Mouse (Mus musculus) forebrain, embryonic 10.5 days (tissue): Measurements from ENCODE around the gene Ndufb8. TPM values are rescaled to one million over a fixed set of nuclear protein-coding genes. Genes with fewer than 3 reads are reported as not detected.

ENCODE experiments used
- DNase-seq: peaks from one replicate; pipeline ENCODE4 v3.0.0-alpha.2; 2017; ENCODE audit warnings: low spot score; ENCODE audit errors: extremely low spot score
- H3K27ac ChIP-seq: fragments of 300-500 bp; sonication (generic); 2 replicates; pipeline ENCODE4 v1.5.1; 2016; ENCODE audit warnings: mild to moderate bottlenecking
- H3K27me3 ChIP-seq: fragments of 300-500 bp; sonication (generic); 2 replicates; pipeline ENCODE4 v1.6.1; 2016; ENCODE audit warnings: mild to moderate bottlenecking; ENCODE audit not compliant: poor library complexity, severe bottlenecking
- H3K36me3 ChIP-seq: fragments of 300-500 bp; sonication (generic); replicated peaks from 2 replicates; pipeline ENCODE4 v1.6.1; 2016; ENCODE audit warnings: mild to moderate bottlenecking, moderate library complexity
- H3K4me1 ChIP-seq: fragments of 300-500 bp; sonication (generic); 2 replicates; pipeline ENCODE4 v1.6.1; 2016
- H3K4me3 ChIP-seq: fragments of 300-500 bp; sonication (generic); 2 replicates; pipeline ENCODE4 v1.5.1; 2016; ENCODE audit warnings: mild to moderate bottlenecking, moderate library complexity
- H3K9me3 ChIP-seq: fragments of 300-500 bp; sonication (generic); 2 replicates; pipeline ENCODE4 v1.6.1; 2016; ENCODE audit warnings: mild to moderate bottlenecking, moderate library complexity
- WGBS: fragments of 180-500 bp; shearing (Covaris S2); methylation state at CpG from one replicate; pipeline ENCODE4 v1.1.7; 2016; 5-methylcytosine and 5-hydroxymethylcytosine counted together
- polyA plus RNA-seq: library from polyadenylated mRNA; unstranded; fragments of >200 nt; fragmentation: Nextera tagmentation; extraction: Ambion mirVana; gene quantifications from 2 replicates; pipeline ENCODE4 v1.2.1, GENCODE M21; 2016

Ndufb8 gene
- polyA plus RNA-seq, 1 experiment from 2014 or later, result 612 TPM

DNA sequence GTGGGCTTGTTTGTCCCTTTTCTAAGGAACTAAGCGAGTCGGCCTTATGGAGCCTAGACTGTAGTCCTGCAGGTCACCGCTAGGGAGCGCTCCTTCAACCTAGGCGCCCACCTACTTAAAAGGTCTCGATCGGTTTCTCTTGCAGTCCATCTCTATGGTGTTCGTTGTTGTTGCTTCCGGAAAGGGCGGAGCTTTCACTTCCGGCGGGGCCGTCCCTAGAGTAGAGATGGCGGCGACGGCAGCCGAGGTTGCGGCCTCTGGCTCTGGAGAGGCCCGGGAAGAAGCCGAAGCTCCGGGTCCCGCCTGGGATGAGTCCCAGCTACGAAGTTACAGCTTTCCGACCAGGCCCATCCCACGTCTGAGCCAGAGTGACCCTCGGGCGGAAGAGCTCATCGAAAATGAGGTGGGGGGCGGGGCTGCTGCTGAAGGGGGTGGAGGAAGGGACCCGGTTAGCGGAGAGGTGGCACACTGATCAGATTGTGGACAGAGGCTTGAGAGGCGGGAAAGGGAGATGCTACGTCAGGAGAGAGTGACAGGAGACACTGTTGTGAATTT lies 7.5 kb upstream of the Ndufb8 start, which contains the start of gene Hif1an:
Hif1an (plus strand) TSS at position 199 of the 555 bp plus-strand sequence.
- peak; percentile 96 for DNase-seq
- peaks cover 39% of the 10 kb centered on the region for H3K36me3 ChIP-seq
- H3K27ac ChIP-seq, result peak within 1 kb of the TSS; percentile 92
- under 1% methylated on average over 33 of the region's 33 CpGs for WGBS
- no peaks in the 10 kb centered on the region for H3K9me3 ChIP-seq
- peaks cover 16% of the 10 kb centered on the region for H3K27me3 ChIP-seq
- H3K4me3 ChIP-seq, result peak within 1 kb of the TSS; percentile 77
- peaks cover 16% of the 10 kb centered on the region for H3K4me1 ChIP-seq

DNA sequence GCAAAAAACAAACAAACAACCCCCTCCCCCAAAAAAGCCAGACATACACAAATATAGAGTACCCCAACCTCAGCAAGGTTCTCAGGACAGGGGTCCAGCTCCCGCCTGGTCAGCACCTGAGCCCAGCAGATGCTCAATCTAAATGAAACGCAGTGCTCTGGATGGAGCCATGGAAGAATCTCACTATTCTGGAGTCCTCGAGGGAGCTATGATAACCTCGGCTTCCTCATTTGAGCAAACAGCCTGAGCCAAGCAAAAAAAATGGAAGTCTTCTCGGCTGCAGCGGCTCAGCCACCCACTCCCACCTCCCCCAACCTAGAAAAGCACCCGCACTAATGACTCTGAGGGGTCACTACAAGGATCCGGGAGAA lies 765 bp downstream of the Ndufb8 start:
- peaks cover 16% of the 10 kb centered on the region for H3K4me1 ChIP-seq

DNA sequence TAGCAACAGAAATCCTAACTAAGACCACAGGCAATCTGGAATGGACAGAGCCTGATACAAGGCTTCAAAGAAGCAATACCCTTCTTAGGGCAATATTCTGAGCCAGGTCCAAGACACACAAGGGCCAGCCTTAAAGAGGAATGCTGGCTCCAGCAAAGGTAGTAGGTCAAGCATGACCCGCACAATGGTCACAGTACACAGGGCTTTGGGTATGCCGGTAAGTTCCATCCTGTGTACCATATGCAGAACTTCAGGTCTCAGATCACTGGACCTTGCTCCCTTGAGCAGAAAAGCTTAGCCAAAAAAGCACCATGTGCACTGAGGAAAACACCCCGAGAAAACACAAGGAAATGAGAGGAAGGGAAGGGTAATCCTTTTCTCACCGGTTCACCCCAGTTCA lies 2.0 kb downstream of the Ndufb8 start:
- H3K4me3 ChIP-seq, result 0 out of 2 replicates have a peak overlapping the region, but pooled peaks have one; percentile 94
- H3K9me3 ChIP-seq, result no peaks in the 10 kb centered on the region
- no peak for DNase-seq
- peaks cover 54% of the 10 kb centered on the region for H3K36me3 ChIP-seq
- H3K27me3 ChIP-seq, result peaks cover 3% of the 10 kb centered on the region
- 98% methylated on average over 4 of the region's 4 CpGs for WGBS
- H3K27ac ChIP-seq, result no peak overlapping the region
- H3K4me1 ChIP-seq, result peaks cover 16% of the 10 kb centered on the region

More for the DNA sequence above, 765 bp downstream of the Ndufb8 start:
- no peak for DNase-seq
- Histone ChIP-seq H3K4me3 (peak overlapping the region; percentile 94), H3K27me3 (peaks cover 11% of the 10 kb centered on the region), H3K27ac (peak overlapping the region; percentile 95), H3K9me3 (no peaks in the 10 kb centered on the region), H3K36me3 (peaks cover 42% of the 10 kb centered on the region)
- WGBS, result 9% methylated on average over 8 of the region's 8 CpGs

DNA sequence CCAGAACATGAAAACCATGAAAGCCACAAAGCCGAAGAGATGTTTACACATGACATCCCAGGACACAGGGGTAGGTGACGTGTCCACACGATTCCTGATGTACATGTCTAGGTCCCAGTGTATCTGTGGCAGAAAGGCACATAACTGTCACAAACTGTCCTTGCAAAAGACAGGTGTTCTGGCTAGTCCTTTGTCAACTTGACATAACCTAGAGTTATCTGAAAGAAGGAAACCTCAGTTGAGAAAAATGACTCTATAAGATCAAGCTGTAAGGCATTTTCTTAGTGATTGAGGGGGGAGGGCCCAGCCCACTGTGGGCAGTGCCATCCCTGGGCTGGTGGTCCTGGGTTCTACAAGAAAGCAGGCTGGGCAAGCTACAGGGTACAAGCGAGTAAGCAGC lies 2.5 kb downstream of the Ndufb8 start, which contains the start of gene Gm20538:
Gm20538 (minus strand) TSS at position 101 of the 400 bp plus-strand sequence.
- Histone ChIP-seq H3K36me3 (peaks cover 59% of the 10 kb centered on the region), H3K4me1 (peaks cover 16% of the 10 kb centered on the region), H3K9me3 (no peaks in the 10 kb centered on the region), H3K4me3 (0 out of 2 replicates have a peak within 1 kb of the TSS, but pooled peaks have one; percentile 94), H3K27ac (no peak within 1 kb of the TSS), H3K27me3 (no peaks in the 10 kb centered on the region; the same call in 1 of the 2 replicates)
- 96% methylated on average over 4 of the region's 4 CpGs for WGBS
- DNase-seq, result no peak

DNA sequence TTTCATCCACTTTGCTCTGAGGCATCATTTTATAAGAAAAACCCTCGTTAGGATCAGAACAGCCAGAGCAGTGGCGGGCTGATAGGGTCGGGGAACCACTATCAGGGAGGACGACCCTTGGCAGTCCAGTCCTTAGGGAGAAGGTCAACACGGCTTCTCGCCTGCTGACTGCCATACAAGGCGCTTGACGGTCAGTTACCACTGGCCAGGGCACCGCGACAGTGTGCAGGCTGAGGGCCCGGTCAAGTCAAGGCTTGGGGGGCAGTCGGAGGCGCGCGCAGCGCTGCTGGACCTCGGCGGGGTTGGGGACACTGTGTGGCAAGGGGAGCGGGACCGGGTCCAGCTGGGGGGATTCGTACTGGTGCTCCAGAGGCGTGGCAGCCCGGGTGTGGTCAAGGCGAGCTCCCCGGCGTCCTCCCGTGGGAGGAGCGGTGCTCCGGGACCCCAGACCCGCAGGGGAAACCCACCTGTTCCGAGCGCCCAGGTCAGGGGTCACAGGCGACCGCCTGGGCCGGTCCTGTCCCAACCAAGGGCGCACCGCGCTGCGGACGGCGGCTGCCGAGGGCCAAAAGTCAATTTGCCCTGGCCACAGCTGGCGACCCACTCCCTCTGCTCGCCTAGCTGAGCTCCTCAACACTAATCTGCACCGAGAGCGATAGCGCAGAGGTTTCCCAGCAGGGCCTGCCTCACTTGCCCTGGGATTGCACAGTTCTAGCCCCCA lies 9.8 kb downstream of the Ndufb8 start, which contains the start of gene Sec31b:
Sec31b (minus strand) TSS at position 544 of the 721 bp plus-strand sequence.
- peaks cover 39% of the 10 kb centered on the region for H3K27me3 ChIP-seq
- peaks cover 11% of the 10 kb centered on the region for H3K9me3 ChIP-seq
- peaks cover 15% of the 10 kb centered on the region for H3K4me1 ChIP-seq
- H3K36me3 ChIP-seq, result peaks cover 29% of the 10 kb centered on the region
- peak within 1 kb of the TSS; percentile 77 for H3K27ac ChIP-seq
- 1% methylated on average over 47 of the region's 47 CpGs for WGBS
- peak; percentile 62 for DNase-seq
- peak within 1 kb of the TSS; percentile 71 for H3K4me3 ChIP-seq

DNA sequence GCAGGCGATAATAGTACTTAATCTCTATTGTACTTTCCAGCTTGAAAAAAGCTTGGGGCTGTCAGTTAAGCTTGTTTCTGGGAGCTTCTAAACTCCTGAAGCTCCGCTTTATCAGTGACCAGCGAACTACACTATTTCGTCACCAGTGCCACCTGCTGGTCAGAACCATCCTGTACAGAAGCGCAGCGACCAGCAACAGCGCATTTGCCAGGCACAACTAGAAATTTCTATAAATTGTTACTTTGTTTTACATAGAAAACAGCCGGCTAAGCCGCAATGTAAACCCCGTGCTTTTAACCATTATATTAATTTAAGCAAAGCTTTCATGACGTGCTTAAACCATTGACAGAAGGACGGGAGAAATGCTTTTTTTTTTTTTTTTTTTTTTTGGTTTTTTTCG lies 10.5 kb downstream of the Ndufb8 start:
- peaks cover 39% of the 10 kb centered on the region for H3K27me3 ChIP-seq
- 4% methylated on average over 13 of the region's 13 CpGs for WGBS
- H3K36me3 ChIP-seq, result peaks cover 24% of the 10 kb centered on the region
- peak; percentile 66 for DNase-seq
- H3K4me1 ChIP-seq, result peaks cover 15% of the 10 kb centered on the region
- no peak overlapping the region; the same call in 1 of the 2 replicates for H3K27ac ChIP-seq
- peaks cover 16% of the 10 kb centered on the region for H3K9me3 ChIP-seq
- peak overlapping the region; percentile 71 for H3K4me3 ChIP-seq

DNA sequence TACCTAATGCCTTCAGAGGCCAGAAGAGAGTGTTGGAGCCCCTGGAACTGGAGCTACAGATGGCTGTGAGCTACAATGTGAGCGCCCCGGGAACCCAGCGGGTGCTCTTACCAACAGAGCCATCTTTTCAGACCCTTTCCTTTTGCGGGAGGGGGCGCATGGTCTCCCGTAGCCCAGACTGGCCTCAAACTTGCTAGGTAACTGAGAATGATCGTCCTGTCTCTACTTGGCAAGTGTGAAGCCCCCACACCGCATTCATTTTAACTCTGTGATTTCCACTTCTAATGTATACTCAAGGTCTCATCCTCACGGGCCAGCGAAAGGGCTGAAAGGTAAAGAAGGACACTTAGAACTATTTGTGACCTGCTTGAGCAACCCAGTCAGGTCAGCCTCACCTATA lies 10.9 kb downstream of the Ndufb8 start:
- Histone ChIP-seq H3K4me3 (no peak overlapping the region), H3K36me3 (peaks cover 20% of the 10 kb centered on the region), H3K27ac (no peak overlapping the region; the same call in 1 of the 2 replicates), H3K27me3 (peaks cover 39% of the 10 kb centered on the region), H3K4me1 (peaks cover 15% of the 10 kb centered on the region), H3K9me3 (peaks cover 16% of the 10 kb centered on the region)
- WGBS, result 59% methylated on average over 10 of the region's 10 CpGs
- DNase-seq, result no peak

DNA sequence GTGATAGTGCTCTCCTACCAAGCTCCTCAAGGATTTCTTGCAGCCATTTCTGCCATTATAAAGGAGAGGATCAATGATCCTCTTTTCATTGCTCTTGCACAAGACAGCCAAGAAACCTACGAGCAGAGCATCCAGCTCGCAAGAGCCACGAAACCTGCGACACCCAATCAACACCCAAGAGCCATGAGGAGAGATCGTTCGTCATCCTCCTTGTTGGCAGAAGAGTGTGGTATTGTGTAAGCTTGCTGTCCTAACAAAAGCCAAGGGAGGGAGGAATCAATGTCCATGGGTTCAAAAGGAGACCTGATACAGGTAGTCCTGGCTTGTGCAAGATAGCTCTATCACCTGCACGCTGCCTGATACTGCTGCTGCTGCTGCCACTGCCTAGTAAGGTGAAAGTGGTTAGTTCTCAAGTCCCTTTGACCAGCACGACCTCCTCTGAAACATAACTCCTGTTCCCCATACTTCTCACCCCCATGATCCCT lies 12.5 kb downstream of the Ndufb8 start:
- Histone ChIP-seq H3K4me3 (no peak overlapping the region), H3K36me3 (peaks cover 4% of the 10 kb centered on the region), H3K27me3 (peaks cover 39% of the 10 kb centered on the region), H3K27ac (no peak overlapping the region), H3K9me3 (peaks cover 16% of the 10 kb centered on the region), H3K4me1 (peaks cover 15% of the 10 kb centered on the region)
- 92% methylated on average over 8 of the region's 8 CpGs for WGBS
- DNase-seq, result no peak

DNA sequence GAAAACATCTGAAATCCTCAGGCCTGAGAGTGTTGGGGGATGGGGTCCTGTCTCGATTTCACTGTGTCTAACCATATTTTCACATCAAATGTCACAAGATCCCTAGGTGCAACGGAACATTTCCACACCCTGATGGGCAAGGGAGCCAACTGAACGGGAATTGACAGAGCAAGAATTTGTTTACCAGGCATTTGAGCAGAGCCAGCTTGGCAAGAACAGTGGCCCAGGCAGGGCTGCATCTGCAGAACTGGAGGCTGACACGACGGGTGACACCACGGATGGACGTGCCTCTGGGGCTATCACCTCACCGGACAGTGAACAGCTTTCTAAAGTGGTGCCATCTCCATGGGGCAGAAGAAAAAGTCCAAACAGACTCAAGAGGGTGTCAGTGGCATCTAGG lies 17.8 kb downstream of the Ndufb8 start:
- Histone ChIP-seq H3K9me3 (peaks cover 16% of the 10 kb centered on the region), H3K4me1 (peaks cover 16% of the 10 kb centered on the region; the same call in 1 of the 2 replicates), H3K27ac (no peak overlapping the region), H3K27me3 (peaks cover 35% of the 10 kb centered on the region), H3K4me3 (no peak overlapping the region), H3K36me3 (peaks cover 2% of the 10 kb centered on the region; the same call in 1 of the 2 replicates)
- WGBS, result 89% methylated on average over 8 of the region's 8 CpGs
- DNase-seq, result no peak

DNA sequence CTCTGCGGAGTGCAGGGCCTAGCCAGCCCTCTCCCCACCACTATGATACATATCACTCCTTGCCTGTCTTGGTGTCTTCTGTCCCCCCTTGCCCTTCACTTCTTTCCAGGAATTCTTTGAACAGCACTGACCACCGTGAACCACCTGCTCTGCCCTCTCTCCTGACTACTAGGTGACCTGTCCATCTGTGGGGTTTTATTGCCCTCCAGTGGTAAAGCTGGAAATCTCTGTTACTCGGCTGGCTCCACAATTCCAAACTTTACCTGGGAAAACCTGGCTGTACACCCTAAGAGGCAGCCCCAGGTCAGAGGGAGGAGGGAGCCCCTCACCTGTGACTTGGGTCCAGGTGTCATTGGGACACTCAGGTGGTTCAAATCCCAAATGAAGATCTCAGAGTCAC lies 19.9 kb downstream of the Ndufb8 start:
- no peak overlapping the region for H3K4me3 ChIP-seq
- peaks cover 16% of the 10 kb centered on the region; the same call in 1 of the 2 replicates for H3K4me1 ChIP-seq
- no peak overlapping the region for H3K27ac ChIP-seq
- peaks cover 56% of the 10 kb centered on the region for H3K27me3 ChIP-seq
- WGBS, result 25% methylated on average over 3 of the region's 3 CpGs
- peaks cover 2% of the 10 kb centered on the region; the same call in 1 of the 2 replicates for H3K36me3 ChIP-seq
- H3K9me3 ChIP-seq, result peaks cover 4% of the 10 kb centered on the region
- DNase-seq, result no peak

DNA sequence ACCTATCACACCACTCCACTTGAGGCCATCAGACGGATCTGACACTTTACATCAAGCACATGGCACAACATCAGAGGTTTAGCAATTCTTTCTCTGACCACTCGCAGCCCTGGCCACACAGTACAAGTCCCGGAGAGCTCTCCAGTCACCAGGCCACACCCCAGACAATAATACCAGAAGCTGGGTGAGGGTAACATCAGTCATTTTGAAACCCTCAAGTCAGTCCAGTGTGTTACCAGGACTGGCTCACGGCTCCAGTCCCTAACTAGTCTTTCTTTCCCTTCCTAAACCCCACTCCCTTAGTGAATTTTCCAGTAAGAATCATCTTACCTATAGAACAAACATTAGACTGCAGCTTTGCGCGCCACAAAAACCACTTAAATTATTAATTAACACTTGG lies 25.2 kb downstream of the Ndufb8 start:
- H3K9me3 ChIP-seq, result peaks cover 3% of the 10 kb centered on the region; the same call in 1 of the 2 replicates
- no peaks in the 10 kb centered on the region for H3K36me3 ChIP-seq
- H3K4me1 ChIP-seq, result peaks cover 13% of the 10 kb centered on the region; the same call in 1 of the 2 replicates
- WGBS, result 94% methylated on average over 6 of the region's 6 CpGs
- H3K27me3 ChIP-seq, result peaks cover 92% of the 10 kb centered on the region
- no peak for DNase-seq
- H3K27ac ChIP-seq, result no peak overlapping the region
- no peak overlapping the region for H3K4me3 ChIP-seq

DNA sequence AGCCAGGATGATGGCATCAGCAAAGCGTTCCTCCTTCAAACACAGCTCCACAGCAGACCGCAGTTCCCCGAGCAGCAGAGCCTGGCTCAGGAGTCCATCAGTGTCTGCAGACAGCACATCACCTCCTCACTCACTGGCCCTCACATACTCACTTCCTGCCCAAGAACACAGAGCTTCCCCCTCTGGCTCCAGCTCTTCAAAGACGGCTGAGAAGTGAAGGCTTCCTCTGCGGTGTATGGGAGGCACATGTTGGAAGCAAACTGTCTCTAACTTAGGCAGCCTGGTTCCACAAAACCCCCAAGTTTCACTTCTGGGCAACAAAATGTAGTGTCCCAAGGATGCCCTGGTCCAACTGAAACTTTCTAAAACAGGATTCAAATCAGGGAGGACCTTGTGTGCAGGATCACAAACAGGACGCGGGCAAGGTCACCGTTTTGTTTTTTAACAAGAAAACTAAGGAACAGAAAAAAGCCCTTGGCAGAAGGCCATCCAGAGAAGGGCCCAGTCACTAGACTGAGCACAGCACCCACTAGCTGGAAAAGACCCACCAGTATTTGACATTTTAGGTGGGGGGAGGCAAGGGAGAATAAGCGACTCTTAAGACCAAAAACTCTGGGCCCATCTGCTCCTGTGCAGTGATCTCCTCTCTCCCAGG lies 29.6 kb downstream of the Ndufb8 start:
- no peak overlapping the region for H3K4me3 ChIP-seq
- WGBS, result 91% methylated on average over 9 of the region's 9 CpGs
- H3K27ac ChIP-seq, result no peak overlapping the region
- H3K36me3 ChIP-seq, result no peaks in the 10 kb centered on the region
- H3K9me3 ChIP-seq, result peaks cover 3% of the 10 kb centered on the region; the same call in 1 of the 2 replicates
- H3K4me1 ChIP-seq, result no peaks in the 10 kb centered on the region
- no peak for DNase-seq
- peaks cover 93% of the 10 kb centered on the region for H3K27me3 ChIP-seq
